Mouse (Mus musculus) C2C12 (cell line): Measurements from ENCODE around the gene Plppr2. TPM values are rescaled to one million over a fixed set of nuclear protein-coding genes. Genes with fewer than 3 reads are reported as not detected.

Source experiments
- H3K27me3 ChIP-seq: one replicate; pipeline ENCODE4 v1.6.1; 2011; ENCODE audit not compliant: control insufficient read depth, insufficient read depth, insufficient read length
- H3K36me3 ChIP-seq: one replicate; pipeline ENCODE4 v1.6.1; 2011; ENCODE audit not compliant: control insufficient read depth, insufficient read depth
- H3K4me3 ChIP-seq: one replicate; pipeline ENCODE4 v1.5.1; 2011; ENCODE audit warnings: mild to moderate bottlenecking, control low read depth; ENCODE audit not compliant: poor library complexity, insufficient read depth, severe bottlenecking
- H3K79me2 ChIP-seq: one replicate; pipeline ENCODE4 v1.6.1; 2011; ENCODE audit not compliant: control insufficient read depth, insufficient read depth
- H3K79me3 ChIP-seq: one replicate; pipeline ENCODE4 v1.6.1; 2011; ENCODE audit warnings: low read depth, control low read depth
- H3ac ChIP-seq: one replicate; pipeline ENCODE3; 2011; ENCODE audit warnings: low read depth; ENCODE audit not compliant: control insufficient read depth, insufficient read length
- CEBPB ChIP-seq: IDR thresholded peaks from one replicate; pipeline ENCODE4 v1.6.1; 2011; ENCODE audit warnings: low read depth, mild to moderate bottlenecking, control low read depth, moderate library complexity
- CTCF ChIP-seq: IDR thresholded peaks from one replicate; pipeline ENCODE4 v1.5.1; 2011; ENCODE audit not compliant: control insufficient read depth, insufficient read depth, insufficient read length
- FOSL1 ChIP-seq: IDR thresholded peaks from one replicate; pipeline ENCODE4 v1.8.0; 2011; ENCODE audit warnings: mild to moderate bottlenecking, low read length; ENCODE audit not compliant: poor library complexity, insufficient read depth, severe bottlenecking
- MAX ChIP-seq: IDR thresholded peaks from one replicate; pipeline ENCODE4 v1.6.1; 2011; ENCODE audit warnings: mild to moderate bottlenecking, control low read depth
- MYOD1 ChIP-seq: IDR thresholded peaks from one replicate; pipeline ENCODE4 v1.6.1; 2011; ENCODE audit warnings: low read depth; ENCODE audit not compliant: control insufficient read depth, insufficient read length
- MYOG ChIP-seq: IDR thresholded peaks from one replicate; pipeline ENCODE4 v1.6.1; 2011; ENCODE audit not compliant: control insufficient read depth, insufficient read length; ENCODE audit errors: extremely low read depth
- USF1 ChIP-seq: IDR thresholded peaks from one replicate; pipeline ENCODE4 v1.6.1; 2011; ENCODE audit warnings: low read depth, mild to moderate bottlenecking, control low read depth, moderate library complexity
- polyA plus RNA-seq: library from polyadenylated mRNA; unstranded; fragments of >200 nt; fragmentation: generic; extraction: Trizol; gene quantifications from one replicate; pipeline ENCODE4 v1.2.1, GENCODE M21; 2012; ENCODE audit warnings: missing spikeins

The Plppr2 gene
- polyA plus RNA-seq, 1 experiment: 11.6 TPM

- no peaks in the 10 kb centered on the region for H3K27me3 ChIP-seq
- H3K36me3 ChIP-seq: no peaks in the 10 kb centered on the region
- no peak overlapping the region for H3K4me3 ChIP-seq
- H3K79me3 ChIP-seq: no peaks in the 10 kb centered on the region
- H3ac ChIP-seq: no peak overlapping the region
- TF ChIP-seq USF1 (no peak), MYOD1 (no peak), FOSL1 (no peak), CEBPB (no peak), MYOG (no peak), CTCF (no peak), MAX (no peak)
- no peaks in the 10 kb centered on the region for H3K79me2 ChIP-seq
Observed at GRCm38 (mm10) chr9:21992227-21992626, 55.4 kb downstream of the Plppr2 start.

- H3K79me2 ChIP-seq: no peaks in the 10 kb centered on the region
- TF ChIP-seq MAX (no peak), CEBPB (no peak), USF1 (no peak), FOSL1 (no peak), CTCF (no peak), MYOD1 (no peak), MYOG (no peak)
- H3K4me3 ChIP-seq: no peak overlapping the region
- peaks cover 8% of the 10 kb centered on the region for H3K27me3 ChIP-seq
- no peak overlapping the region for H3ac ChIP-seq
- no peaks in the 10 kb centered on the region for H3K79me3 ChIP-seq
- H3K36me3 ChIP-seq: no peaks in the 10 kb centered on the region
Observed at GRCm38 (mm10) chr9:21996178-21996867, 59.5 kb downstream of the Plppr2 start.

Other genes starting within 250 kb of the Plppr2 start
- 58.3 TPM for gene Ldlr, start 213.6 kb upstream of the Plppr2 start, polyA plus RNA-seq
- 80.1 TPM for gene Spc24, start 176.7 kb upstream of the Plppr2 start, polyA plus RNA-seq
- 43.3 TPM for gene Kank2, start 138.3 kb upstream of the Plppr2 start, polyA plus RNA-seq
- gene Angptl8, start 101.5 kb upstream of the Plppr2 start, polyA plus RNA-seq: 0.04 TPM
- 12.1 TPM for gene Dock6, start 84.4 kb upstream of the Plppr2 start, polyA plus RNA-seq
- gene Rab3d, start 18.8 kb upstream of the Plppr2 start, polyA plus RNA-seq: 12.2 TPM
- gene Ccdc159, start 9.6 kb upstream of the Plppr2 start, polyA plus RNA-seq: 1.1 TPM
- 17.2 TPM for gene Tmem205, start 9.5 kb upstream of the Plppr2 start, polyA plus RNA-seq
- gene Swsap1, start 18.7 kb downstream of the Plppr2 start, polyA plus RNA-seq: 8.7 TPM
- 6.3 TPM for gene Epor, start 26.5 kb downstream of the Plppr2 start, polyA plus RNA-seq
- gene Rgl3, start 52.4 kb downstream of the Plppr2 start, polyA plus RNA-seq: 7.0 TPM
- 0.21 TPM for gene Ccdc151, start 65.6 kb downstream of the Plppr2 start, polyA plus RNA-seq
- 134 TPM for gene Prkcsh, start 65.8 kb downstream of the Plppr2 start, polyA plus RNA-seq
- 0.02 TPM for gene Elavl3, start 115.0 kb downstream of the Plppr2 start, polyA plus RNA-seq
- not detected for gene Gm49318, start 134.2 kb downstream of the Plppr2 start, polyA plus RNA-seq
- gene Zfp653, start 134.3 kb downstream of the Plppr2 start, polyA plus RNA-seq: 8.0 TPM
- 32.6 TPM for gene Ecsit, start 148.4 kb downstream of the Plppr2 start, polyA plus RNA-seq
- gene Cnn1, start 162.2 kb downstream of the Plppr2 start, polyA plus RNA-seq: 52.4 TPM
- gene Elof1, start 180.1 kb downstream of the Plppr2 start, polyA plus RNA-seq: 183 TPM
- 0.08 TPM for gene Acp5, start 198.7 kb downstream of the Plppr2 start, polyA plus RNA-seq
- 47.9 TPM for gene Pigyl, start 219.8 kb downstream of the Plppr2 start, polyA plus RNA-seq